Mouse (Mus musculus): ENCODE measurements around the gene Tsku.

- TF ChIP-seq POLR2A (IDR thresholded peaks at IDR 0.05; ENCODE audit: control insufficient read depth, low read depth, low read length) (no peak), CTCF (IDR thresholded peaks at IDR 0.05; ENCODE audit: control insufficient read depth, insufficient read depth, insufficient replicate concordance, low read depth, low read length) (no peak)
Measured at GRCm38 (mm10) chr7:98407615-98408014, 46.5 kb upstream of the Tsku start.

Measured in testis, adult 2 months (tissue).